Mouse (Mus musculus): ENCODE measurements around the gene Tmem266.

- no peak for TF ChIP-seq CTCF (IDR thresholded peaks at IDR 0.05; ENCODE audit: low read depth, low read length)
- TF ChIP-seq EP300 (IDR thresholded peaks at IDR 0.05; ENCODE audit: insufficient read depth, low read depth, low read length) = no peak
- TF ChIP-seq POLR2A (IDR thresholded peaks at IDR 0.05; ENCODE audit: insufficient read depth, low read length) = no peak
Observed at GRCm38 (mm10) chr9:55482116-55482515, 155.4 kb downstream of the Tmem266 start.
